Comparison of ENCODE assay signal across 23 mouse cellular contexts in the genomic region with DNA sequence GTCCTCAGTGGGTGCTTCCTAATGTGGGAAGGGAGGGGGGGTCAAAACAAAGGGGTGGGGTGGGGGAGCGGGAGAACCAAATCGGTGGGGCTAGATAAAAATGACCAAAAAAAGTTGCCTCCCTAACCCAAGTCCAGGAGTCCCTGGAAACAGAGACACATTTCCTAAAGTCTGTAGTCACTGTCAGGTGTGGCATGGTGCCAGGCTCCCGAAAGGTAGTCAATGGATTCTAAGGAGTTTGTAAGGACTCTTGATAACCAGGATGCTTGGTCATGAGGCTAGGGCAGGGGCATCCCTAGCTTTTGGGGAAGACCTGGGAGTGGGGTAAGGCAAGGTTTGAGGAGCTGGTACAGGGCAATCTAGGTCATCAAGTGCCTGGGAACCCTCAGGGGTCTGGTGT.
"Had no signal": no experiment of that assay in that cellular context is flagged by ENCODE, and none has a peak within 500 bp of the region (broad histone marks: within the 10 kb centered on the region; RNA-seq: fewer than 3 reads in every experiment).

No protein-coding gene starts in this region.

- H3K27me3 ChIP-seq: intestine, embryonic 15.5 days; kidney, embryonic 15.5 days; limb, embryonic 13.5 days; liver, embryonic 12.5 days; liver, embryonic 15.5 days; midbrain, embryonic 12.5 days; neural tube, embryonic 13.5 days; stomach, embryonic 15.5 days had no signal

- H3K27ac ChIP-seq: intestine, embryonic 15.5 days; kidney, embryonic 15.5 days; layer of hippocampus, adult 2 months; limb, embryonic 10.5 days; limb, embryonic 13.5 days; liver, embryonic 12.5 days; liver, embryonic 15.5 days; midbrain, embryonic 12.5 days; neural tube, embryonic 13.5 days; stomach, embryonic 15.5 days had no signal

- H3K4me2 ChIP-seq: intestine, embryonic 15.5 days; kidney, embryonic 15.5 days; limb, embryonic 13.5 days; liver, embryonic 12.5 days; liver, embryonic 15.5 days; midbrain, embryonic 12.5 days; neural tube, embryonic 13.5 days; stomach, embryonic 15.5 days had no signal

- ATAC-seq: intestine, embryonic 15.5 days; liver, embryonic 12.5 days; midbrain, embryonic 16.5 days had no signal

- H3K9ac ChIP-seq: intestine, embryonic 15.5 days; kidney, embryonic 15.5 days; limb, embryonic 13.5 days; liver, embryonic 12.5 days; liver, embryonic 15.5 days; midbrain, embryonic 12.5 days; neural tube, embryonic 13.5 days; stomach, embryonic 15.5 days had no signal

- H3K4me3 ChIP-seq: intestine, embryonic 15.5 days; kidney, embryonic 15.5 days; layer of hippocampus, adult 2 months; limb, embryonic 10.5 days; limb, embryonic 13.5 days; liver, embryonic 12.5 days; liver, embryonic 15.5 days; midbrain, embryonic 12.5 days; myocyte; neural tube, embryonic 13.5 days; stomach, embryonic 15.5 days had no signal

- H3K9me3 ChIP-seq: intestine, embryonic 15.5 days; kidney, embryonic 15.5 days; limb, embryonic 10.5 days; limb, embryonic 13.5 days; liver, embryonic 12.5 days; liver, embryonic 15.5 days; midbrain, embryonic 12.5 days; neural tube, embryonic 13.5 days; stomach, embryonic 15.5 days had no signal

- H3K36me3 ChIP-seq: intestine, embryonic 15.5 days; liver, embryonic 15.5 days; stomach, embryonic 15.5 days had no signal

- DNase-seq: kidney, adult 11 months; kidney, adult 8-10 months; kidney, postnatal 14 days; layer of hippocampus, adult 9-11 months; liver; lung, adult 18-20 months; lung, postnatal 4 days; retina, postnatal 1 day; right cerebral cortex, postnatal 25 days; spleen, adult 18-20 months; thymus, postnatal 25 days had no signal

- H3K4me1 ChIP-seq: intestine, embryonic 15.5 days; limb, embryonic 13.5 days had no signal
